Mouse (Mus musculus): Measurements from ENCODE around the gene Slc22a1.

Gene Slc22a1

GRCm38 (mm10) chr17:12630976-12631730 is 44.5 kb downstream of the Slc22a1 start:
- no peak for DNase-seq

- no peak for DNase-seq
Observed at GRCm38 (mm10) chr17:12627983-12628382, 47.6 kb downstream of the Slc22a1 start.

GRCm38 (mm10) chr17:12619641-12620040 is 56.0 kb downstream of the Slc22a1 start:
- DNase-seq: no peak

GRCm38 (mm10) chr17:12615429-12615828 is 60.2 kb downstream of the Slc22a1 start:
- DNase-seq: no peak

- no peak for DNase-seq
Observed at GRCm38 (mm10) chr17:12614511-12615385, 60.9 kb downstream of the Slc22a1 start.

GRCm38 (mm10) chr17:12607202-12607601 is 68.4 kb downstream of the Slc22a1 start:
- no peak for DNase-seq

GRCm38 (mm10) chr17:12606634-12607033 is 69.0 kb downstream of the Slc22a1 start:
- no peak for DNase-seq
